Mouse (Mus musculus) hindbrain, embryonic 15.5 days (tissue): Measurements from ENCODE around the gene Poc1b. TPM values are rescaled to one million over a fixed set of nuclear protein-coding genes. Genes with fewer than 3 reads are reported as not detected.
A peak's percentile ranks its signal among the peaks of the same experiment; 100 is the strongest.

Experiments
- ATAC-seq: fragments of 200-750 bp; cut with Nextera tagmentation; 2 replicates; pipeline ENCODE4 v1.8.0; 2017; ENCODE audit warnings: low read depth, moderate number of reproducible peaks, moderate TSS enrichment; ENCODE audit not compliant: low FRiP score
- H3K27ac ChIP-seq: fragments of 300-500 bp; sonication (generic); replicated peaks from 2 replicates; pipeline ENCODE4 v1.5.1; 2015; ENCODE audit warnings: mild to moderate bottlenecking, inconsistent platforms
- H3K27me3 ChIP-seq: fragments of 300-500 bp; sonication (generic); 2 replicates; pipeline ENCODE4 v1.6.1; 2015; ENCODE audit warnings: control low read depth, inconsistent platforms
- H3K36me3 ChIP-seq: fragments of 300-500 bp; sonication (generic); 2 replicates; pipeline ENCODE4 v1.6.1; 2015; ENCODE audit warnings: control low read depth, inconsistent platforms
- H3K4me1 ChIP-seq: fragments of 300-500 bp; sonication (generic); replicated peaks from 2 replicates; pipeline ENCODE4 v1.6.1; 2015; ENCODE audit warnings: control low read depth, inconsistent platforms
- H3K4me2 ChIP-seq: fragments of 300-500 bp; sonication (generic); 2 replicates; pipeline ENCODE4 v1.6.1; 2015; ENCODE audit warnings: moderate library complexity, mild to moderate bottlenecking, inconsistent platforms
- H3K4me3 ChIP-seq: fragments of 300-500 bp; sonication (generic); 2 replicates; pipeline ENCODE4 v1.5.1; 2015; ENCODE audit warnings: mild to moderate bottlenecking, inconsistent platforms
- H3K9ac ChIP-seq: fragments of 300-500 bp; sonication (generic); 2 replicates; pipeline ENCODE4 v1.6.1; 2015; ENCODE audit warnings: inconsistent platforms
- H3K9me3 ChIP-seq: fragments of 300-500 bp; sonication (generic); 2 replicates; pipeline ENCODE4 v1.6.1; 2016; ENCODE audit warnings: control low read depth, inconsistent platforms
- WGBS: fragments of 180-500 bp; shearing (Covaris S2); methylation state at CpG from one replicate; pipeline ENCODE4 v1.1.7; 2015; 5-methylcytosine and 5-hydroxymethylcytosine counted together
- polyA plus RNA-seq: library from polyadenylated mRNA; unstranded; fragments of >200 nt; fragmentation: Nextera tagmentation; extraction: Ambion mirVana; gene quantifications from 2 replicates; pipeline ENCODE4 v1.2.1, GENCODE M21; 2015

Gene Poc1b
- polyA plus RNA-seq, 1 experiment from 2014 or later, result 15.4 TPM

DNA sequence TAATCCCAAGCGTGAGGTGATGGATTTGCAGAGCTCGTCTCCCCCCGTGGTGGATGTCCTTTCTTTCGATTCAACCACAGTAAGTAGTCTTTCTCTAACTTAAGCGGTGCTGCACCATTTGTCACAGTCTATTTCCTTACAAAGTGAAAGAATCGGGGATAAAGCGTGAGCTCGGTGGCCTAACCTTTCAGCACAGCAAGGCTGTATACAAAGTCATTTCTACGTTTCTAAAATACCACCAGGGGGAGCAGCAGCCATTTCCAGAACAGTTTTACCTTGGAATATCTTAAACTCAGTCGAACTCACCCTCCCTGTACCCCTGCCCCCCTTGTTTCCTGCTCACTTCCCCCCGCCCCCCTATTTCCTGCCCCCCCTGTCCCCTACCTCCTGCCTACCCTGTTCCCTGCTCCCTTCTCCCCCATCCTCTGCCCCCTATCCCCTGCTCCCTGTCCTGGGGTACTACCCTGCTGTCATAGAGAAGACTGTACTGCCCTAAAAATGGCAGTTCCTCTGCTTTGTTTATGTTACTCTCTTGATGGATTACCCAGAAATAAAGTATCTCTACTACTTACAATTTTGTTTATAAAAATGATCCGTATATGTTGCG is 58.1 kb downstream of the Poc1b start:
- H3K9ac ChIP-seq, result no peak overlapping the region
- WGBS, result 35% methylated on average over 12 of the region's 13 CpGs
- no peak overlapping the region for H3K27ac ChIP-seq
- H3K9me3 ChIP-seq, result no peaks in the 10 kb centered on the region
- no peak overlapping the region for H3K4me2 ChIP-seq
- peak; percentile 73 for ATAC-seq
- H3K36me3 ChIP-seq, result no peaks in the 10 kb centered on the region
- H3K4me3 ChIP-seq, result no peak overlapping the region
- H3K4me1 ChIP-seq, result no peaks in the 10 kb centered on the region
- H3K27me3 ChIP-seq, result no peaks in the 10 kb centered on the region

DNA sequence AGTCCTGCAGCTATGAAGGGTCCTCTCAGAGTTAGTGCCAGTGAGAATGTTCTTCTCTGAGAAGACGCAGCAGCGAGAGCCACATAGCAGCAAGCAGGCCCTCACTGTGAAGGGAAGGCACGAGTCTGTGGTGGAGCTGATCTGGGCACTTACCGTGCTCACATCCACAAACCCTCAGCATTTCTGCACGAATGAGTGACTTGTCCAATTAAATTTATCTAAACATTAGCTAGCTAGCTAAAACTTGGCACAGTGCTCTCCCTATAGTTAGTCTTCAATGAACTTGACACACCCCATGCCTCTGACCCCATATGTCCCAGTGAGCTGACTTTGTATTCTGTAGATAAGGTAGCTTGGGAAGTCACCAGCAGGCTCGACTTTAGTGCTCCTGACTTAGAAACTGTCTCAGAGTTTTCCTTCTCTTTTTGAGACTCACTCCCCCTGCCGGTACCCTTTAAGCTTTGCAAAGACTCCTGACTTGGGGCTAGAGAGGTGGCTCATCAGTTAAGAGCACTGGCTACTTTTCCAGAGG is 59.0 kb downstream of the Poc1b start:
- 80% methylated on average over 7 of the region's 7 CpGs for WGBS
- Histone ChIP-seq H3K9me3 (no peaks in the 10 kb centered on the region), H3K4me1 (no peaks in the 10 kb centered on the region), H3K27me3 (no peaks in the 10 kb centered on the region), H3K27ac (no peak overlapping the region), H3K4me3 (no peak overlapping the region), H3K4me2 (no peak overlapping the region), H3K36me3 (no peaks in the 10 kb centered on the region), H3K9ac (no peak overlapping the region)
- no peak for ATAC-seq

DNA sequence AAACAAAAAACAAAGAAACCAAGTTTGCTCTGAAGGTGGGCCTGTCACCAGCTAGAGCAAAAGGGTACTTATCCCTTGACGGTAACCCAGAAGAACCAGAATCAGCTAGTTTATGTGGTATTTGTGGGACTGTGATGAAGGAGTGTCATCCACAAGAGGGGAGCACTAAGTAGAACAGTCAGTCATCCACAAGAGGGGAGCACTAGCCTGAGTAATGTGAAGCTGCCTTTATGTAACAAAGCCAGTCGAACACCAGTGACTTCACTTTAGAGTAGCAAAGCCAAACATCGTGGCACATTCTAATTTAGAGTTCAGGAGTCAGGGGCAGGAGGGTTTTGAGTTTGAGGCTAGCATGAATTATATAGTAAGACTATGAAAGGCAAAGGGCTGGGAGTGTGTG is 59.6 kb downstream of the Poc1b start:
- WGBS, result 73% methylated on average over 3 of the region's 3 CpGs
- ATAC-seq, result no peak
- Histone ChIP-seq H3K9me3 (no peaks in the 10 kb centered on the region), H3K4me3 (no peak overlapping the region), H3K27ac (no peak overlapping the region), H3K4me2 (no peak overlapping the region), H3K27me3 (no peaks in the 10 kb centered on the region), H3K36me3 (no peaks in the 10 kb centered on the region), H3K4me1 (0 out of 2 replicates have a peak, but pooled peaks cover 3% of the 10 kb centered on the region), H3K9ac (no peak overlapping the region)

DNA sequence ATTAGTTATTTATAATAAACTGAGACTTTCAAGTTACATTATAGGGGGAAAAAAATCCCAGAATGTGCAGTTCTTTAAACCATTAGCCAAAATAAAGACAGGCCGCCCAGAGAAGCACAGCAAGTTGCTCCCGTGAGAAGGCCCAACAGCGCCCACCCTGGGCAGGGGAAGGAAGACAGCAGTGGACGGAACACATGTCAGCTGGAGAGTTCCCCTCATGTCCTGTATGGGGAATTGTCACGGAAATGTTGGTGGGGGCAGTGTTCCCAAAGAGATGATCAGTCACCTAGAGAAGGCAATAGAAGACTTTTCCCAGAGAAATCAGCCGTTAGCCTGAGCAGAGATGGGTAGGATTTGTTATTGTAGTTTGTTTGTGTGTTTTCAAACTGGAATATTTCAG is 61.6 kb downstream of the Poc1b start:
- WGBS, result 71% methylated on average over 6 of the region's 6 CpGs
- no peak for ATAC-seq

DNA sequence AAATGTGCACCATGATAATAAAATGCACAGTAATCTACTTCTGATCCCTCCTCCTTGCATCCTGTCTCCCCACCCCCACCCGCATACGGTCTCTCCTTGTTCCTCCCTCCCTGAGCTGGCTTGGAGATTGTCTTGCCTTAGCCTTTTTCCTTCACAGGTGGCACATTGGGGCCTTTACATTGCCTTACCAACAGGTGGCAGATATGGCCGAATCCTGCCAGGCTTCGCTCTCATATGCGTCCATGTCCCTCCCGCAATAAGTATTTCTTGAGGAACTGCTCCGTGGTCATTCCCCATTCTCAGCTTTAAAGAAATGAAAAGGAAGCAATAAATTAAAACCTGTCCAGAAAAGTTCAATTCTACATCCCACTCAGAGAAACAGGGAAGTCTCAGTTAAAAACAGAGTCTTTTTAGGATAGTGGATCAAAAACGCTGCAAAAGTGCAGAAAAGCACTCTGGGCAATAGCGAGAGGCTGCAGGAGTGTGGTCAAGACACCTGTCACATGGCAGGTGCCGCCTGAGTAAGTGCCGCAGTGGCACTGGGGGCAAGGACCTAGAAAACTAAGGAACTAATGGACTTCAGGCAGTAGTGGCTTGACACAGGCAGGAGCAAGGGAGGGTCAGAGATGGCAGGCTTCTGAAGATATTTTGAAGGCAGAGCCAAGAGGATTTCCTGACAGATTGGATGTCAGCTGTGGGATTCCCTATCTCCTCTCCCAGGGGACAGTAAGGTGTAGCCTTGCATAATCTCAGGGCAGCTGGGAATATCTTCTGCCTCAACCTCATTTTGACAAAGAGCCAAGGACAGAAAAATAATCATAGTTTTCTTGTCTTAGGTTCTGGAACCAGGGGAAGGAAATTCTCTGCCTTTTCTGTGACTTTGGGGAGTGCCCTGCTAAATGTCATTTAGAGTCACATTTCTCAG is 62.3 kb downstream of the Poc1b start:
- no peak overlapping the region for H3K4me2 ChIP-seq
- no peaks in the 10 kb centered on the region for H3K36me3 ChIP-seq
- H3K9me3 ChIP-seq, result no peaks in the 10 kb centered on the region
- no peak for ATAC-seq
- H3K4me1 ChIP-seq, result peaks cover 12% of the 10 kb centered on the region
- no peaks in the 10 kb centered on the region for H3K27me3 ChIP-seq
- 87% methylated on average over 11 of the region's 11 CpGs for WGBS
- H3K9ac ChIP-seq, result no peak overlapping the region
- H3K4me3 ChIP-seq, result no peak overlapping the region
- H3K27ac ChIP-seq, result no peak overlapping the region

More for the DNA sequence above, 61.6 kb downstream of the Poc1b start:
- Histone ChIP-seq H3K4me1 (peaks cover 12% of the 10 kb centered on the region), H3K4me2 (no peak overlapping the region), H3K36me3 (no peaks in the 10 kb centered on the region), H3K27ac (no peak overlapping the region), H3K9ac (no peak overlapping the region), H3K4me3 (no peak overlapping the region), H3K9me3 (no peaks in the 10 kb centered on the region), H3K27me3 (no peaks in the 10 kb centered on the region)

DNA sequence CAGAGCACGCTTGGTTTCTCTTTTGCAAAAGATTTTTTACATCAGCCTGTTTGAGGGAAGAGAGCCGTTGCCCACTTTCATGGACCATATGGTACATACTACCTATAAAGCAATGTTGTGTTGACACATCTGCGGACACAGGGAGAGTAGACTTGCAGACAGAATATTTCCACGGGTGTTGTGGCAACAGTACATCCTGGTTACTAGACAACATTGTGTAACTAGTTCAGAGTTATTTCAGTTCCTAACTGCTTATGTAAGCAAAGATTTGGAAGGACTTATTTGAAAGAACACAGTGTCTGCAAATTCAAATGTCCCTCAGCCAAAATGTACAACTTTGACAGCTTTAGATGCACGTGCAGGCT is 62.9 kb downstream of the Poc1b start:
- 83% methylated on average over 5 of the region's 5 CpGs for WGBS
- no peak for ATAC-seq

DNA sequence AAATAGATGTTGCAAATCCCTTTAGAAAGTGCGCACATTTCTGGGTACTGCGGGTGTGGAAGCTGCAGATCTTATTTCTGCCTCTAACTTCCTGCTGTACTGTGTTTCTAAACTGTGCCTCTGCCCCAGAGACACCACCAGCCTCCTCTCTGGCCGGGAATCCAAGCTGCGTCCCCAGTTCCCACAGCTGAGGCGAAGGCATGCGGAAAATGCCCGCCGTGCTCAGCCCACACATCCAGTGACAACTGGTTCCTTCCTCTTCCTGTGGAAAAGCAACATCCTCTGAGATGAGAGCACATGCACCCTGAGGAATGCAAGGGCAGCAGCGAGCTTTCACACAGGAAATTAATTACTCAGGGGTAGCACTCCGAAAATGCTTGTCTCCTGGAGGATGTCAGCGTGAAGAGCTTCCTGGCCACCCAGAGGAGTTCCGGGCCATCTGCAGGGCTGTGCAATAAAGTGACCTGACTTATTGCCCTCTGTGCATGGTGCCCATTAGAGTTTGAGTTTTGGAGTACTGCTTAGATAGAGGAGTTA is 65.2 kb downstream of the Poc1b start:
- no peak overlapping the region for H3K9ac ChIP-seq
- peak; percentile 65 for ATAC-seq
- H3K27ac ChIP-seq, result peak overlapping the region; percentile 57
- H3K4me1 ChIP-seq, result peaks cover 12% of the 10 kb centered on the region
- no peaks in the 10 kb centered on the region for H3K36me3 ChIP-seq
- H3K27me3 ChIP-seq, result no peaks in the 10 kb centered on the region
- H3K4me2 ChIP-seq, result peak overlapping the region; percentile 16; the same call in 1 of the 2 replicates
- no peak overlapping the region for H3K4me3 ChIP-seq
- H3K9me3 ChIP-seq, result no peaks in the 10 kb centered on the region
- 18% methylated on average over 12 of the region's 12 CpGs for WGBS

More for the DNA sequence above, 62.9 kb downstream of the Poc1b start:
- no peak overlapping the region for H3K9ac ChIP-seq
- no peaks in the 10 kb centered on the region for H3K36me3 ChIP-seq
- no peak overlapping the region for H3K27ac ChIP-seq
- H3K4me2 ChIP-seq, result no peak overlapping the region
- H3K4me3 ChIP-seq, result no peak overlapping the region
- no peaks in the 10 kb centered on the region for H3K9me3 ChIP-seq
- H3K4me1 ChIP-seq, result peaks cover 12% of the 10 kb centered on the region
- no peaks in the 10 kb centered on the region for H3K27me3 ChIP-seq

DNA sequence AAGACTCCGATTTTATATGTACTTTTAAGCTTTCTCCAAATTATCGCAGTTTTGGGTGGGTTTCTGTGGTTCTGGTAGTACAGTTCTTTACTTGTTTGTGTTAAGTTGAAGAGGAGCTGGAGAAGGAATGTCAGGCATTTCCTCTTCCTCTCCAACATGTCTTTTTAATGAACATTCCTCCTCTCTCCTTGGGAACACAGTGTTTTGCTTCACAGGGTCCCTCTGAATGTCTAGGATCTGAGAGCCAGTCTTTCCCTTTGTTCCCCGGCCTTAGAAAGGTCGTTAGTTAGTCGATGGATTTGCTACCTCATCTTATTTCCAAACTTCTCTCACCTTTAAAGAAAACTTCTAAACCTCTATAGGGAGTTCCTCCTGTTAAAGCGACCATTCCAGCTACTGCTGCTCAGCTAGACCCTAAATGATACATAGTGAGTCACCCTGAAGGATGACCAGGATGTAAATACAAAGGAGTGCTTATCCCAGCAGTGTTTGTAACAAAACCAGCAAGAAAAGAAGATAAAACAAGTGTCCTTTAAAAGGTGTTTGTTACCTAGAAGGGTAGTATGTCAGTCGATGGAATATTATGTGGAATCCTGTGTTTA is 66.2 kb downstream of the Poc1b start:
- Histone ChIP-seq H3K9ac (no peak overlapping the region), H3K27ac (0 out of 2 replicates have a peak overlapping the region, but pooled peaks have one; percentile 20), H3K9me3 (no peaks in the 10 kb centered on the region), H3K4me3 (no peak overlapping the region), H3K36me3 (no peaks in the 10 kb centered on the region), H3K27me3 (no peaks in the 10 kb centered on the region), H3K4me1 (peaks cover 12% of the 10 kb centered on the region), H3K4me2 (no peak overlapping the region)
- 45% methylated on average over 7 of the region's 7 CpGs for WGBS
- ATAC-seq, result no peak

DNA sequence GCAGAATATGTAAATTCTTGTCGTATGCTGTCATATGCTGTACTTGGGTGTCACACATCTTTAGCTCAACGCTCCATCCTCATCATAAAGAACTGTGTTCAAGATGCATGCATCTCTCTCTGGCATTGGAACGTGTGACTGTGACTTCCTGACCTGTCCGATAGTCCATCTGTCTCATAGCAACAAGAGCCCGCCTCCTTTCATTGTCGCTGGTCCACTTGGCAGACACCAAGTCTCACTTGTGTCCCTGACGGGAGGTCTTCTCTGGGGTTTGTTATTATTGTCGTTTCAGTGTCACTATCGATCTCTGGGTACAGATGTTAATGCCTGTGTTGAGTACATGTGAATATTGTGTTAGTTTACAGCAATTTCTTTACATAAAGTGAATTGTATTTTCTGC is 70.1 kb downstream of the Poc1b start:
- 59% methylated on average over 9 of the region's 9 CpGs for whole genome bisulfite sequencing

DNA sequence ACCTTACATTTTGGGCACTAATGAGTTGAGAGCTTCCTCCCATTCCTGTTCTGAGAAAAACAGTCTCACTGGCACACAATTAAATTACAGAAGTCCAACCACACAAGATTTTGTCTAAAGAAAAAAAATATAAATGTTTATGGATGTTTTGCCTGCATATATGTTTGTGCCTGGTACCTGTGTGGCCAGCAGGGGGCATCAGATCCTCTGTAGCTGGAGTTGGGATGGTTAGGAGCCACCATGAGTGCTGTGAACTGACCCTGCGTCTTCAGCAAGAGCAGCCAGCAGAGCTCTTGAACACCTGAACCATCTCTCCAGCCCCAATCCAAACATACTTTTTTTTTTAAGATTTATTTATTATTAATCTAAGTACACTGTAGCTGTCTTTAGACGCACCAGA is 71.3 kb downstream of the Poc1b start:
- WGBS, result 96% methylated on average over 2 of the region's 2 CpGs

More for the DNA sequence above, 70.1 kb downstream of the Poc1b start:
- ATAC-seq, result no peak
- peaks cover 6% of the 10 kb centered on the region for H3K4me1 ChIP-seq
- no peak overlapping the region for H3K4me2 ChIP-seq
- no peaks in the 10 kb centered on the region for H3K9me3 ChIP-seq
- H3K27me3 ChIP-seq, result no peaks in the 10 kb centered on the region
- H3K9ac ChIP-seq, result no peak overlapping the region
- no peaks in the 10 kb centered on the region for H3K36me3 ChIP-seq
- no peak overlapping the region for H3K4me3 ChIP-seq
- H3K27ac ChIP-seq, result no peak overlapping the region

DNA sequence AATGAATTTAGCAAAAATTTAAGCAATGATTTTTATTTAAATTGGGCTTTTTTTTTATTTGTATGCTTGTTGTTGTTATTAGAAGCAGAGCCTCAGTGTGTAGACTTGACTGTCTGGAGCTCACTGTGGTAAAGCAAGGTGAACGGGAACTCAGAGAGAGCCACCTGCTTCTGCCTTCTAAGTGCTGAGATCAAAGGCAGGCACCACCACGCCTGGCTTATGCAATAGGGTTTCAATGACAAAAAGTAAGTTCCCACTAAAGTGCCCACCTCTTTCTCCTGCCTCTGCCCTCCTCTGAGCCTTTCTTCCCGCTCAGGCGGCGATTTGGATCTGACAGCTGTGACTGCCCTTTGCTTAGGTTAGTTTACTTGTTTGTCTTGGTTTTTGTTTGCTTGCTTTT is 72.3 kb downstream of the Poc1b start:
- no peaks in the 10 kb centered on the region for H3K27me3 ChIP-seq
- no peak overlapping the region for H3K4me2 ChIP-seq
- WGBS, result 92% methylated on average over 5 of the region's 5 CpGs
- H3K36me3 ChIP-seq, result no peaks in the 10 kb centered on the region
- H3K27ac ChIP-seq, result no peak overlapping the region
- no peak for ATAC-seq
- H3K4me1 ChIP-seq, result no peaks in the 10 kb centered on the region
- no peak overlapping the region for H3K9ac ChIP-seq
- H3K4me3 ChIP-seq, result no peak overlapping the region
- no peaks in the 10 kb centered on the region for H3K9me3 ChIP-seq

More for the DNA sequence above, 71.3 kb downstream of the Poc1b start:
- no peak for ATAC-seq
- H3K9ac ChIP-seq, result no peak overlapping the region
- H3K27ac ChIP-seq, result no peak overlapping the region
- no peaks in the 10 kb centered on the region for H3K27me3 ChIP-seq
- H3K9me3 ChIP-seq, result no peaks in the 10 kb centered on the region
- H3K4me2 ChIP-seq, result no peak overlapping the region
- H3K4me3 ChIP-seq, result no peak overlapping the region
- H3K4me1 ChIP-seq, result no peaks in the 10 kb centered on the region
- no peaks in the 10 kb centered on the region for H3K36me3 ChIP-seq

DNA sequence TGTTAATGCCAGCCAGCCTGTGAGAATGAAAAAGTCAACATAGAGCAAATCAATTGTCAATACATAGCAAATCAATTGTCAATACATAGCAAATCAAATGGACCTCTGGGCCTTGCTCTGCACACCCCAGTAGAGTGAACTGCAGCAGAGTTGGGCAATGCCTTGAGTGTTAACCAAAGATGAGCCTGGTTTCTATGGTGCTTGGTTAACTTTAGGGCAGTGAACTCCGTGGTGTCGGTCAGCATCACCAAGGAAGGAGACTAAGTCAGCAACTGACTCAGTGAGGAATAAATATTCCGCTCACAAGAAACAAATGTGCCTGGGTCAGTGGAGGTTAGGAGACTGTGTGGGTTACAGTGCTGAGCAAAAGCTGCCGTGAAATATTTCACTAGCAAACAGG is 72.7 kb downstream of the Poc1b start:
- H3K9me3 ChIP-seq, result no peaks in the 10 kb centered on the region
- no peak overlapping the region for H3K9ac ChIP-seq
- no peak overlapping the region for H3K4me2 ChIP-seq
- WGBS, result 97% methylated on average over 4 of the region's 4 CpGs
- H3K27me3 ChIP-seq, result no peaks in the 10 kb centered on the region
- no peak overlapping the region for H3K27ac ChIP-seq
- no peak overlapping the region for H3K4me3 ChIP-seq
- H3K36me3 ChIP-seq, result no peaks in the 10 kb centered on the region
- ATAC-seq, result no peak
- no peaks in the 10 kb centered on the region for H3K4me1 ChIP-seq
